Mouse (Mus musculus) megakaryocyte, adult 5-6 weeks (primary cell): ENCODE results near the gene Rhod. TPM values are rescaled to one million over a fixed set of nuclear protein-coding genes. Genes with fewer than 3 reads are reported as not detected.
A peak's percentile ranks its signal among the peaks of the same experiment; 100 is the strongest.
"Not testable (repeated sequence)": the region's sequence is repeated elsewhere in the genome, so short reads cannot be mapped to it uniquely, and the experiment has no call there.

Experiments
- ATAC-seq: 2 replicates; pipeline ENCODE4 v1.8.0; 2016; ENCODE audit warnings: mild to moderate bottlenecking, inconsistent platforms; ENCODE audit not compliant: poor library complexity, severe bottlenecking
- total RNA-seq, 2 experiments: library from RNA; stranded (forward) in 1 of 2; stranded (reverse) in 1 of 2; fragments of 153-499, 151-499 nt in 1 of 2; fragments of 221-1000, 200-1000 nt in 1 of 2; gene quantifications; 2 replicates each; pipeline versions ENCODE4 v1.2.3 to v1.2.4; 2015 to 2017

The Rhod gene
- total RNA-seq (2015): not detected in 2 replicates
- total RNA-seq (2017): not detected in 2 replicates

DNA sequence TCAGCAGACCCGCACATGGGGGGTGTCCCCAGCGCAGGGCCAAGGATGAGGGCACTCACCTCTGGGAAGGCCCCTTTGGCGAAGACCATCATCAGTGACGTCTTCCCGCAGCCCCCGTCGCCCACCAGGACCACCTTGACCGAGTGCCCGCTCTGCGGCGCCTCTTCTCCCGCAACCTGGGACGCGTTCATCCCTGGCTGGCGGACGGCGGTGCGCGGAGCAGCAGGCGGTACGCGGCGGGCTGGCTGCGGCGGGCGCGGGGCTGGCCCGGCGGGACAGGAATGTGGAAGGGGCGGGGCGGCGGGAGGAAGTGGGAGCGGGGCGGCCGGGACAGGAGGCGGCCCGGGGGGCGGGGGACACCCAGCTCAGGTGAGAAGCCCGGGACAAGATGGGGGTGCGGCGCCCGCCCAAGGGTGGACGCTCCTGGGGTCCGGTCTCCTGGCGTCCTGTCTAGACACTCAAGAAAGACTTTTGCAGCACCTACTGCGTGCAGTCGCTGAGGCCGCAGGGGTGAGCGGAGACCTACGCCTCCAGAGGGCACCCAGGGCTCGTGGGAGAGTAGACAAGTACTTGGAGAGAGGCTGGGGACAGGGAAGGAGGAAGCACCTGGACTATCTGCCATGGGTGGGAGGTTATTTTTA is at the start of gene Rhod:
Rhod (minus strand) TSS at position 272 of the 641 bp plus-strand sequence.
- no peak for ATAC-seq

DNA sequence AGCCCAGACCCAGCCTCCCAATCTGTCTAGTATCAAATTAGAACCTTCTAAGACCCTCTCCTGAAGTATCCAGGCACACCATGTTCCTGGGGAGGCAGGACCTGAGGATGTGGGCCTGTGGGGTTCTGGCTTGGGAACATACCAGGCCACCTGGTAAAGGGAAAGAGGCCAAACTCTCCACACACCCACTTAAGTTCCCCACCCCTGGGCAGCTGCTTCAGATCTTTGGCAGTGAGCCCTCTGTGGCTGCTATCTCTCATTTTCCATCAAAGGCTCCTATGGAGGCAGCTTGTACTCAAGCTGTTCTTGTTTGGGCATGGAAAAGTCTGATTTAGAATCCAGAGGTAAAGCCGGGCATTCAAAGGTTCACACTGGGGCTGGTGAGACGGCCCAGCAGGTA is 48.6 kb upstream of the Rhod start:
- no peak for ATAC-seq

DNA sequence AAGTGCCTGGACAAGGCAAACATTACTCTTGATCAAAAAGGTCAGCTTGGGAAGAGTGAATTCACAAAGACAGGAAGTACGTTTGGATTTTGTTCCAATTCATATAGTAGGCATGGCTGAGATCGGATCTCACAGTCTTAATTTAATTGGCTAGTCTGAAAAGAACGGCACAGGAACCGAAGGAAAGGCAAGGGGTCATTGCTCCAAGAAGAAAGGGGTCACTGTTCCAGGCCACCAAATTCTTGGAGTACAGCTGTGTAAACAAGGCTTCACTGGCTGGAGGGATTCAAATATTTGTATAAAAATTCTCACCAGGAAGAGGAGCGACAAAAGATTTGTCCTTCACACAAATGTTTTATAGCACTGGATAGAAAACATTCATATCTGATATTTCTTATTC is 45.8 kb upstream of the Rhod start:
- ATAC-seq: no peak

DNA sequence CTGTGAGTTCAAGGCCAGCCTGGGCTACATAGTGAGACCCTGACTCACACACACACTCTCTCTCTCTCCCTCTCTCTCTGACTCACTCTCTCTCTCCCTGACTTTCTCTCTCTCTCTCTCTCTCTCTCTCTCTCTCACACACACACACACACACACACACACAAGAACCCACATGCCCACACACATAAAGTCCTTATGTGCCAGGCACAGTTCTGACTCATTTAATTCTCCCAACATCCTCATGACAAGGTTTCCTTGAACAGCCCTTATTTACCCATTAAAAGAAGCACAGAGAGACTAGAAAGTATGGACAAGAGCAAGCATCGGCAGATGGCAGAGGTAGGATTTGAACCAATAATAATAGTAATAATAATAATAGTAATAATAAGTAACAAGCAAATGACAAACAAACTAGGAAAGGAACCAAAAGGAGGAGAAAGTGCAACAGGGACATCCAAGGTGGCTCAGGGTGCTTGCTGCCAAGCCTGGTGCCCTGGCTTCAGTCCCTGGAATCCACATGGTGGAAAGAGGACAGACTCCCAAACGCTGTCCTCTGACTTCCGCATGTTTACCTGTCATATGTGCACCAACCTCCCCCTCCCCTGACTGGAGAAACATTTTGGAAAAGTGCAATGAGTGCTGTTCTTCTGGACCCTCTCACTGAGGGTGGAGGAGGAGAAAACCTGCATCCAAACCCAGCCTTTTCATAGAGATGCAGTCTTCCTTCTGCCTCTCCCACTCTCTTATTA is 43.1 kb upstream of the Rhod start:
- no peak for ATAC-seq

DNA sequence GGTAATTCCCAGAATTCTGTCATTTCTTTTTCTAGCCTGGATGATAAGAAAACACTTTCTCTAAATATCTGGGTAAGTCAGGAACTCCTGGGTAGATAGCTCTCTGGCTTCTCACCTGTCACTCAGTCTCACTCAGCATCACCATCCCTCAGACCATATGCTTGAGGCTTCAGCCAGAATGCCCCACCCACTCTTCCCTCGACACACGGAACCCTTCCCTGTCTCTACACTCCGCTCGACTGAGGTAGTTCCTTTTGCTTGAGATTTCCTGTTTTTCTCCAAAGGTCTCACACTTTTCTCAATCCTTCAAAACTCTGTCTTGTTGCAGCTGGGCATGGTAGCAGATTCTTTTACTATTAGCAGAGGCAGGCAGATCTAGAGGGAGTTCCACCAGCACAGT is 42.1 kb upstream of the Rhod start:
- ATAC-seq: no peak

DNA sequence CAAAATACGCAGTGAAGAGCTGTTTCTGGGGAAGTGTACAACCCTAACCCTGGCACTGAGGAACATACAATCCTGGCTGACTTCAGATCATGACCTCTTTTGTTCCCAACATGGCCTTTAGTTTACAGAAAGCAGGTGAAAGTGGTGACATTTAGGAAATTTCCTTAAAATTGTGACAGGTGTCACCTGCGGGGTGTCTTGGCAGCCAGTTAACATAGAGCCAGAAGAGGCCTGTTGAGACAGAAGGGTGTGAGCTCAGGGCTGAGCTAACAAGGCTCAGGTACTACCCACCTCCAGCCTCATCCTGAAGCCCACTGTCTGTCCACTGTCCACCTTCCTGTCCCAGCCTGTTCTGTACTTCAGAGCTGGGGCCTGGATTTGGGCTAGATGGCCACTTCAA is 40.8 kb upstream of the Rhod start:
- no peak for ATAC-seq

DNA sequence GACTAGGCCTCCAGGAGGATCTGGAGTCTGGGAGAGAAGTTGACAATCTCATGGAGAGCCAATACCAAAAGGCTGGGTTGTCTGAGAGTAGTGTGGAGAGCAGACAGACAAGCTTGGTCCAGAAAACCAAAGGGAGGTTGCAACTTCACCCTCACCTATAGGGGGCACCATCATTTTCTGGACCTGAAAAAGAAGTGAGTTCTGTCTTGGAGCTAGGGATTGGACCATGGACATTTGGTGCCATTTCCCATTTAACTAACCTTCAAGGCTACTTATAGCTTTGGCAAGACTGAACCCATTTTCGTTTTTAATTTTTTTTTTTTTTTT is 38.9 kb upstream of the Rhod start:
- ATAC-seq: no peak

DNA sequence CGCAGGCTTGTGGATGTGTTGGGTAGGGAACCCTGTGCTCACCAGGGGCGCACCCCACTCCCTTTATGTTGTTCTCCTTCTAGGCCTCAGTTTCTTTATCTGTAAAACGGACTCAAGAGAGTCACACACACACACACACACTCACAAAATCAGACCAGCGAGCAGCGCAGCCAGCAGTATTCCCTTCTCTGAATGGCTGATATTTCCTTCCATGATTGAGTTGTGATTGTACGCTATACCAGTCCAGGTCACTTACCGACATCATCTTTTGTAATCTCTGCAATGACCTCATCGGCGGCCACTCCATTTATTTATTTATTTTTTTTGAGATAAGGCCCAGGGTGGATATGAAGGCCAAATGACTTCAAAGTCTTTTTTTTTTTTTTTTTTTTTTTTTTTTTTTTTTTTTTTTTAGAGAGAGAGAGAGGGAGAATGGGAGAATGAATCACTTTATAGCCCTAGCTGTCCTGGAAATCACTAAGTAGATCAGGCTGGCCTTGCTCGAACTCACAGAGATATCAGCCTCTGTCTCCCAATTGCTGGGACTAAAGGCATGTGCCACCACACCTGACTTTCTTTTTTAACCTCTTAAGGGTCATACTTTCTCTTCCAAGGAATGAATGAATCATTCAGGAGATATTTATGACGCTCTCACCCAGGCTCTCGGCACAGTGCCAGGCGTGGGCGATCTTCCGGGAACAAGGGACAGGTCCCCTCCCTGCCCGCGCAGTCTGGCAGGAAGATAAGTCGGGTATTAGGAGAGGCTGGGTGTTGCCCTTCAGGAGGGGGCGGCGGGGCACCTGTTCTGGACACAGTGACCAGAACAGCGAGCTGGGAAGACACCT is 38.3 kb upstream of the Rhod start, which contains the start of gene Syt12:
Syt12 (minus strand) TSS at position 103 of the 845 bp plus-strand sequence.
- no peak for ATAC-seq

DNA sequence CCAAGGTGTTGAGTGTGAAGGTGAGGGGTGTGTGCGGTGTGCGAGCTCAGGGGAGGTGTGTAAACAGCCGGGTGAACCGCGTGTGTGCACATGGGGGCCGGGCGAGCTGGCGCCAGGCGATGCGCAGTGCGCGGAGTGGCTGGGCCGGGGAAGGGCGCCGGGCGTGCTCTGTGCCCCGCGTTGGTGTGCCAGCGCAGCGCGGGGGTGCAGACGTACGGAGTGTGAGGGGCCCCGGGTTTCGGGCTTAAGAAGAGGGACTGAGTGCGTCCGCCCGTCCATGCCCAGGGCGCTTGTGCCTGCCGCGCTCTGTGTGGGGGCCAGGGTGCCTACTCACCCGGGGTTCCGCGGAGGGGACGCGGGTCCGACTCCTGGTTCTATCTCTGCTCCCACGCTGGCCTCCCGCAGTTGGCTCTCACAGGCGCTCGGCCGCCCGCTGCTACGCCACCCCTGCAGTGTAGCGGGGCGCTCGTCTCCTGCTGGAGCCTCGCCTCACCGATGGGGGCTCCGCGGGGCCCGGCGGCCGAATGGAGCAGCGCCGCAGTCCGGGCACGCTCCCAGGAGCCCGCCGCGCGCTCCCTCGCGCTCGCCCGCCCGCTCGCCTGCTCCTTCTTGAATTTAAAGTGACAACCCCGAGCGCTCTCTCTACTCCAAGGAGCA is 37.5 kb upstream of the Rhod start:
- ATAC-seq: no peak

DNA sequence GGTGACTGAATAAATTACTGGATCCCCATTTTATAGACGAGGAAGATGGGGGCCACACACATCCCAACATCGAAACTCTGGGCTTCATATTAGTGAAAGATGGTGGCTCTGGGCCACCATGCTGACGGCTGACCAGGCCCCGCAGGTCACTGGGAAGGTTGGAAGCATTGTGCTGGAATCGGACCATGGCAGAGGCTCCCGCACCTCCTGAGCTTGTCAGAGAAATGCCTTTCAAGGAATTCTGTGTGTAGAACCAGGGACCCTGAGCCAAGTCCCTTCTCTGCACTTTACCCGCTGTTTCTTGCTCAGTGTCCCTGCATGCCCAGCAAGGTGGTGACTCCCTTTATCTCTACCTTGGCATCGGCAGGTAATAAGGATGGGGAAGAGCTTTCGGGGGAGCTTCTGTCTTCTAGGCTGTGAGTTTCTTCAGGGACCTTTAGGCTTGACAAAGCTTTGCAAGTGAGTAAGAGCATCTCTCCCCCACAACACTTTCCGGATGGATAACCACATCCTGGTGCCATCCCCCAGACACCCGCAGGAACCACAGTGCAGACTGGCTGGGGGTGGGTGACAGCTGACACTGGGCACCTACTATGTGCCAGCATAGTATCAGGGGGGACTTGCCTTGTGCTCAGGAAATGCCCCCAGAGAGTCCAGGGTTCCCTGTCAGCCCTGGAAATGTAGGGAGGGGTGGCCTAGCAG is 36.1 kb upstream of the Rhod start:
- ATAC-seq: no peak

DNA sequence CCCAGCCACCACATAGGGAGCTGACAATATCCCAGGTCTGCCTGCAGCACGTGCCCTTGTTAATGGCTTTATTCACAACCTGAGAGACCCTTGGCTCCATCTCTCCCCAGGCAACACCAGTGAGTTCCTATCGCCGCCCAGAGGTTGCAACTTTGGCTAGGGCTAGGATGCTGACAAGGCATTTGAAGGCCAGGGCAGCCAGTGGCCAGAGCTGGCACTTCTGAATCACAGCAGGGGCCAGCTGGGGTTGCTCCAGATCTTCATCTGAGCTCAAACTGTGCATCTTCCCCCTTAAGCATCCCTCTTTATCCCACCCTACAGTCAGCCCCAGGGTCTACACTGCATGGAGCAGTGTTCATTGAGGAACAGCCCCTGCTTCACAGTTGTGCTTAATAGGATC is 35.5 kb upstream of the Rhod start:
- no peak for ATAC-seq

DNA sequence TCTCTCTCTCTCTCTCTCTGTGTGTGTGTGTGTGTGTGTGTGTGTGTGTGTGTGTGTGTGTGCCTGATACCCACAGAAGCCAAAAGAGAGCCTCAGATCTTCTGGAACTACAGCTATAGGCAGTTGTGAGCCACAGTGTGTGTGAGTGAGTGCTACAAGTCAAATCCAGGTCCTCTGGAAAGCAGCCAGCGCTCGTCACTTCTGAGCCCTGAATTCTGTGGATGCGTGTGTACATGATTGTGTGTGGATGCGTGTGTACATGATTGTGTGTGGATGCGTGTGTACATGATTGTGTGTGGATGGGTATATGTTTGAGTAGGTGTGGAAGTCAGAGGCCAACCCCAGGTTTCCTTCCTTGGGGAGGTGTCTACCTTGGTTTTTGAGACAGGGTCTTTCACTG is 34.3 kb upstream of the Rhod start:
- no peak for ATAC-seq

DNA sequence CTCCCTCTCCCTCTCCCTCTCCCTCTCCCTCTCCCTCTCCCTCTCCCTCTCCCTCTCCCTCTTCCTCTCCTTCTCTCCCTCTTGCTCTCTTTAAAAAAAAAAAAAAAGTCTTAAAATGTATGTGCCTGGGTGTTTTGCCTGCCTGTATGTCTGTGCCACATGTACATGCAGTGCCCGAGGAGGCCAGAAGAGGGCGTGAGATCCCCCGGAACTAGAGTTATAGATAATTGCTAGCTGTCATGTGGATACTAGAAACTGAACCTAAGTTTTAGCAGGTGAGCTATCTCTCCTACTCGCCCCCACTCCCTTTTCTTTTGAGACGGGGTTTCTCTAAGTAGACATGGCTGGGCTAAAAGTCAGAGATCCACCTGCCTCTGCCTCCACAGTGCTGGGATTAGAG is 29.1 kb upstream of the Rhod start:
- ATAC-seq: no peak

DNA sequence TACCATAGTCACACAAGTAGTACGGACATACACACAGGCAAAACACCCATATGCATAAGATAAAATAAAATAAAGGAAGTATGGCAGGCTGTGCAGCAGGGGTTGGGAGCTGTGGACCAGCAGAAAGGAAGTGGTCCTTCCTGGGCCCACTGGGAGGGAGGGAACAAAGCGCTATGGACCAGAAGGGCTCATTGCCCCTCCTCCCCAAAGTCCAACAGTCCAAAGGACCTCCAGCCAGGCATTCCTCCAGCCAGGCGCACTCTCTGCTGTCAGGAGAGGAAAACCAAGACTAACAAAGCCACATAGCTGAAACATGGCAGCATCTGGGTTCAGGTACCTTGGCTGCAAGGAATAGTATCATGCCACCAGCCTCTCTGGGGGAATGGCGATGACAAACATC is 25.4 kb upstream of the Rhod start:
- ATAC-seq: no peak

DNA sequence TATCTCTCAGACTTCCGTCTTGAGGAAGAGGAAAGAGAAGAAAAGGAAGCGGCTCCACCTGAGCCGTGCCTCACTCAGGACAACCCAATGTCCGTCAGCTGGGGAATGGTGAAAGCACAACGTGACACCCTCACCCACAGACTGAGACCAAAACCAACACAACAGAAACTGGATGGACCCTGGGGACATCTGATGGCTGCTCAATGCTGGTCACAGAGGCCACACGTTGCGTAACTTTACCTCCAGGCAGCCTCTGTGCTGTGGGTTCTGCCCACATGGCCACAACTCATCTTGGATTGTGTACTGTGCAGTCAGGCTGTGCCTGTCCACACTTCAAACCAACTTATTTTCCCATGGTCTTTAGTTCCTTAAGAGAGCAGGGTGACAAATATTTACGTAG is 22.7 kb upstream of the Rhod start:
- 0 out of 2 replicates have a peak, but pooled peaks have one; percentile 30 for ATAC-seq

DNA sequence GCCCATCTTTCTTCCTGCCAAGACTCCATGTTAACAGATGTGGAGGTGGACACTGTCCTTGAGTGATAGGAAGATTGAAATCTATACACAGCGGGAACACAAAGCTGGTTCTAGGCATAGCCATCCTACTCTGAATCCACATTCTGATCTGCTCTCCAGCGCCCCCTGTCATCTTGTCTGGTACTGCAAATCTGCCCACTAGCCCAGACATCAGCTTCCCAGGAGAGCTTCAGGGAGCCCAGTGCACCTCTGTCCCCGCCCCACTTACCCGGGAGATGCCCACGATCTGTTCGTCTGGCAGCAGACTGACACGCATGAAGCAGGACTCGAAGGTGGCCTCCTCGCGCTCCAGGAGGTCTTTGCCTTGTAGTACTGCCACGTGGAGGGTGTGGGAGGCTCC is 17.0 kb upstream of the Rhod start:
- peak; percentile 45; the same call in 1 of the 2 replicates for ATAC-seq

DNA sequence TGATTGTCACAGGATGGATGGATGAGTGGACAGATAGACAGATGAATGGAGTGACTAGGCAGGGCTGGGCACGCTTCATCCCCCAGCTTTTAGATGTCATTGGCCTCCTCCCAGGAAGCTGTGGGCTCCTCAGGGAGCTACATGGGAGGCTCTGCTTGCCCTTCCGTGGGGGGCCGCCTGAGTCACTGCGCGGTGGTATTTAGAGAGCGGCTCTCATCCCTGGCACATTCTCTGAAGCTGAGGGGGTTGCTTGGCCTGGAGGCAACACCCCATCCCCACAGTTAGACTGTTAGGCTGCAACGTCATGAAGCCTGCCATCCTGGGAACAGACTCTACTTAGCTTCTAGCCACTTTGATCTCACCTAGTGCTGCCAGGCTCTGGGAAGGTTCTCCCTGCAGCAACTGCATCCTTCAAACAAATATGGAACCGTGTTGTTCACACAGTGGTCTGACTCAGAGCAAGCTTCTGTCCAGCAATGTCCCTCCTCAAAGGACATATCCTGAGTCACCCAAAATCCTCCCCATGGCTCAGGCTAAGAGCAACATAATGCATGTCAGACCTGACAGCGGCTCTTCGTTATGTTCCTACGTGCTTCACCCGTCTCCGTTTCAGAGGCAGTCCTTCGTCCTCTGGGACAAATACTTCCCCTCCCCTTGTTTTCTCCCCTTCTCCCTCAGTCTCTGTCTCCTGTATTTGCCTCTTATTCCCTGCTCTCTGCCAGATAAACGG is 16.0 kb upstream of the Rhod start:
- no peak for ATAC-seq

DNA sequence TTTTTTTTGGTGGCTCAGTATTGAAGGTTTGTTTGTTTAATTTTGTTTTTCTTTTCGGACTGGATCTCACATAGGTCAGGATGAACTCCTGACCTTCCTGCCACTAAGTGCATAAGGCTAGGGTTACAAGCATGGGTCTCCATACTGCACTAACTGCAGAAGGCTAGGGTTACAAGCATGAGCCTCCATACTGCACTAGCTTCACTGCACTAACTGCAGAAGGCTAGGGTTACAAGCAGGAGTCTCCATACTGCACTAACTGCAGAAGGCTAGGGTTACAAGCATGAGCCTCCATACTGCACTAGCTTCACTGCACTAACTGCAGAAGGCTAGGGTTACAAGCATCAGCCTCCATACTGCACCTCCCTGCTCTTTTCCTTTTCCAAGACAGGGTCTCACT is 14.8 kb upstream of the Rhod start:
- not testable (repeated sequence) for ATAC-seq

DNA sequence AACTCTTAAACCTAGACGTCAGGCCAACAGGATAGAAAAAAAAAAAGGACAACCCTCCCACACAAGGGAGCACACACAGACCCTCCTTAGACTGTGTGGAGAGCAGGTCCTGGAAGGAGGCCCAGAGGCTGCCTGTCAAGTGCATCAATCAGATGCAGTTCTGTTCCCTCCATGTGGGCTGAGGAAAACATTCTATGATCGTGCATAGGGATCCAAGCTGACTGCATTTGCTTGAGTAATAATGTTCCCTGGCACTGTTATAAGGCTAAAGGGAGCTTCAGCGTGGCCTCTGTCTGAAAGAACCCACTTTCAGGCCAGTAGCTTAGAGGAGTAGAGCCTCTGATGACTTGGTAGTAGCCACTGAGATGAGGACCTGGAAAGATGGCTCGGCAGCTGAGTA is 13.3 kb upstream of the Rhod start:
- ATAC-seq: no peak

DNA sequence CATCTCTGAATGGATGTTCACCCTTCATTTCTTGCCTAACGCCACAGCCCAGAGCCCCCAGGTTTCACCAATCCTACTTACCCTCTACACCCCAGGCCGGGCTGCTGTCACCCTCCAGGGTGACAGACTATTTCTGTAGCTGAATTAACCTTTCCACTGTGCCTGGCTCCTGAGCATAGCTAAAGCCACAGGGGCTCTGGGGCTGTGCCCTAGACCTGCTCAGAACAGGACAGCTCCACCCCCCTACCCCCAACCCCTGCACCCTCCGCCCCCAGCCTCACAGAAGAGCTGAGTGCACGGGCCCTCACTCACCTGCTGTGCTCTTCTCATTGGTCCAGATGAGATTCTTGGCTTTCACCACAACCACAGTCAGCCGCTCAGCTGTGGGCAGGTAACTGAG is 12.7 kb upstream of the Rhod start:
- no peak for ATAC-seq
